Mouse (Mus musculus): ENCODE measurements around the gene Insr. TPM values are rescaled to one million over a fixed set of nuclear protein-coding genes. Genes with fewer than 3 reads are reported as not detected.

Gene Insr
- polyA plus RNA-seq, 1 experiment from 2014 or later = 40.3 TPM

- H3K4me1 ChIP-seq (replicated peaks; ENCODE audit: control insufficient read depth, insufficient read depth, low read length) = no peaks in the 10 kb centered on the region
- H3K9ac ChIP-seq (ENCODE audit: low read length) = no peak overlapping the region
- no peak overlapping the region for H3K4me2 ChIP-seq (ENCODE audit: low read depth, low read length, severe bottlenecking)
- no peaks in the 10 kb centered on the region for H3K27me3 ChIP-seq (ENCODE audit: control insufficient read depth, insufficient read depth, low read length)
- 86% methylated on average over 6 of the region's 6 CpGs for WGBS
- no peaks in the 10 kb centered on the region for H3K9me3 ChIP-seq (ENCODE audit: control insufficient read depth, low read length)
- H3K27ac ChIP-seq (ENCODE audit: low read depth, low read length) = no peak overlapping the region
- H3K36me3 ChIP-seq (ENCODE audit: control insufficient read depth, insufficient read depth, low read length) = no peaks in the 10 kb centered on the region
- no peak overlapping the region for H3K4me3 ChIP-seq (ENCODE audit: low read depth, low read length)
- DNase-seq (ENCODE audit: low spot score) (no peak), ATAC-seq (replicated peaks; ENCODE audit: low FRiP score) (no peak)
These were observed 12.6 kb downstream of the Insr start for GRCm38 (mm10) chr8:3266686-3267448.

DNA sequence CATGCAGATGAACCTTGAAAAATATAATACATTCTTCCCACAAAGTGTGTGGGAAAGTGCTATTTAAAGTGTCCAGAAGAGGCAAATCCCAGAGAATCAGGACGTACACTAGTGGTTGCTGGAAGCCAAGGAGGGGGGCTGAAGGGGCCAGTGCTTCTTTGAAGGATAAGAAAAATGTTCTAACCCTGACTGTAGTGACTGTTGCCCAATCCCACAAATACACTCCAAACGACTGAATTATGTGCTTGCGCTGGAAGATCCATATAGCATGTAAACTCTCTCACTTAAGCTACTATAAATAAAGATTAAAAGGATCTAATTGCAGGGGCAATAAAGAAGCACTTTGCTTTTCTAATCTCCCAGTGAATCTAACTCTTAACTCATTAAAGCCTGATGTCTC, 14.2 kb downstream of the Insr start:
- H3K36me3 ChIP-seq (ENCODE audit: control insufficient read depth, insufficient read depth, low read length) = no peaks in the 10 kb centered on the region
- peaks cover 3% of the 10 kb centered on the region; the same call in 1 of the 2 replicates for H3K4me1 ChIP-seq (replicated peaks; ENCODE audit: control insufficient read depth, insufficient read depth, low read length)
- 88% methylated on average over 3 of the region's 3 CpGs for WGBS
- no peak overlapping the region for H3K4me2 ChIP-seq (ENCODE audit: low read depth, low read length, severe bottlenecking)
- no peak overlapping the region for H3K4me3 ChIP-seq (ENCODE audit: low read depth, low read length)
- H3K9me3 ChIP-seq (ENCODE audit: control insufficient read depth, low read length) = no peaks in the 10 kb centered on the region
- H3K9ac ChIP-seq (ENCODE audit: low read length) = no peak overlapping the region
- DNase-seq (ENCODE audit: low spot score) = no peak
- no peak for ATAC-seq (replicated peaks; ENCODE audit: low FRiP score)
- H3K27me3 ChIP-seq (ENCODE audit: control insufficient read depth, insufficient read depth, low read length) = no peaks in the 10 kb centered on the region
- H3K27ac ChIP-seq (ENCODE audit: low read depth, low read length) = no peak overlapping the region

DNA sequence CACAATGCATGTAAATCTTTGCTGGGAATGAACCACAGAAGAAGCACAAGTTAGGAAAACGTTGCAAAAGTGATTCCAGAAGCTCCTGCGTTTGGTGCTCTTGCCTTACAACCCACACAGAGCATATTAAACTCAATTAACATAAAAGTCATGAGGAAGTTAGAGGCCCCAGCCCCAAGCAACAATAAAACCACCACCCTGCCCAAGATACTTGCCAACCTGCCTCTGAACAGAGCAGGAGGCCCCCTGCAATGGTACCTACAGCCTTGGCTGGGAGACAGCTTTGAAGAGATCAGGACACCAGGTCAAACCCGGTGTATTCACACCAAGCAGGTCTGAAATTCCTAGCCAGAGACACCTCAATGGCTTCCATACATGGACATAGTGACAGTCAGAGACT, 16.6 kb downstream of the Insr start:
- ATAC-seq (replicated peaks; ENCODE audit: low FRiP score) (no peak), DNase-seq (ENCODE audit: low spot score) (no peak)
- no peaks in the 10 kb centered on the region for H3K9me3 ChIP-seq (ENCODE audit: control insufficient read depth, low read length)
- H3K4me2 ChIP-seq (ENCODE audit: low read depth, low read length, severe bottlenecking) = no peak overlapping the region
- no peak overlapping the region for H3K4me3 ChIP-seq (ENCODE audit: low read depth, low read length)
- peaks cover 2% of the 10 kb centered on the region; the same call in 1 of the 2 replicates for H3K36me3 ChIP-seq (ENCODE audit: control insufficient read depth, insufficient read depth, low read length)
- H3K27me3 ChIP-seq (ENCODE audit: control insufficient read depth, insufficient read depth, low read length) = no peaks in the 10 kb centered on the region
- no peak overlapping the region for H3K27ac ChIP-seq (ENCODE audit: low read depth, low read length)
- no peak overlapping the region for H3K9ac ChIP-seq (ENCODE audit: low read length)
- peaks cover 3% of the 10 kb centered on the region; the same call in 1 of the 2 replicates for H3K4me1 ChIP-seq (replicated peaks; ENCODE audit: control insufficient read depth, insufficient read depth, low read length)
- 88% methylated on average over 3 of the region's 3 CpGs for WGBS

- no peaks in the 10 kb centered on the region for H3K27me3 ChIP-seq (ENCODE audit: control insufficient read depth, insufficient read depth, low read length)
- 96% methylated on average over 5 of the region's 5 CpGs for WGBS
- no peak overlapping the region for H3K9ac ChIP-seq (ENCODE audit: low read length)
- peaks cover 2% of the 10 kb centered on the region; the same call in 1 of the 2 replicates for H3K36me3 ChIP-seq (ENCODE audit: control insufficient read depth, insufficient read depth, low read length)
- ATAC-seq (replicated peaks; ENCODE audit: low FRiP score) (no peak), DNase-seq (ENCODE audit: low spot score) (no peak)
- H3K27ac ChIP-seq (ENCODE audit: low read depth, low read length) = no peak overlapping the region
- H3K4me2 ChIP-seq (ENCODE audit: low read depth, low read length, severe bottlenecking) = no peak overlapping the region
- H3K4me1 ChIP-seq (replicated peaks; ENCODE audit: control insufficient read depth, insufficient read depth, low read length) = peaks cover 3% of the 10 kb centered on the region; the same call in 1 of the 2 replicates
- no peak overlapping the region for H3K4me3 ChIP-seq (ENCODE audit: low read depth, low read length)
- no peaks in the 10 kb centered on the region for H3K9me3 ChIP-seq (ENCODE audit: control insufficient read depth, low read length)
These were observed 18.3 kb downstream of the Insr start for GRCm38 (mm10) chr8:3261101-3261500.

DNA sequence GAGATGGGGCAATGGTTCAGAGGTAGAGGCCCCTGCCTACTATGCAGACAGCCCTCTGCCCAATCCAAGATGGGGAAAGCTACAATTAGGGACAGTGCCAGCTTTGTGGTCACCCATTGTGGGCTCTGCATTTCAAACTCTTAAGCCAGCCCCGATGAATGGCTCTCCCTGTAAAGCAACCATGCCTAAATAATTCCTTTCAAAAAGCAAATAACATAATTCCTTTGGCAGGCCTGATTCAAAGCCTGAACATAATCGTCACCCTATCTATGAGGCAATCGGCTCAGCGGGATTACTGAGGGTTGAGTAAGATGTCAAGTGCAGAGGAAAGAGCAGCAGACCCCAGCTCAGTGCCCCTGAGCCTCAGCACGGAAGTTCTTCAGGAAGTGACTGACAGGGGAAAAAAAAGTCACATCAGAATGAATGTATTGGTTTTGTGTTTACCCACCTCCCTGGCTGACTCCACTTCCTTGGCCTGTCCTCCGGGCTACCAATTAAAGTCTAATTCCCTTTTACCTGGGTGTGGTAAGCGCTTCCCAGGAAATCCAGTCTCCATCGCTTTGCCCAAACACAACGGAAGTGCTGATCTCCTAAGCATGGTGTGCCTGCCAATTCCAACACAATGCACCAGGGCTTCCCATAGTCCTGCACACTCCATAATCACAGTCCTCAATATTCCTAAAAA, 19.1 kb downstream of the Insr start:
- ATAC-seq (replicated peaks; ENCODE audit: low FRiP score) = peak; percentile 80
- Histone ChIP-seq H3K27ac (ENCODE audit: low read depth, low read length) (no peak overlapping the region), H3K9ac (ENCODE audit: low read length) (no peak overlapping the region), H3K4me1 (replicated peaks; ENCODE audit: control insufficient read depth, insufficient read depth, low read length) (peaks cover 3% of the 10 kb centered on the region; the same call in 1 of the 2 replicates), H3K9me3 (ENCODE audit: control insufficient read depth, low read length) (no peaks in the 10 kb centered on the region), H3K4me3 (ENCODE audit: low read depth, low read length) (no peak overlapping the region), H3K36me3 (ENCODE audit: control insufficient read depth, insufficient read depth, low read length) (peaks cover 2% of the 10 kb centered on the region; the same call in 1 of the 2 replicates), H3K4me2 (ENCODE audit: low read depth, low read length, severe bottlenecking) (no peak overlapping the region), H3K27me3 (ENCODE audit: control insufficient read depth, insufficient read depth, low read length) (no peaks in the 10 kb centered on the region)
- 44% methylated on average over 9 of the region's 9 CpGs for WGBS
- DNase-seq (ENCODE audit: low spot score) = no peak

GRCm38 (mm10) chr8:3256147-3256940, 23.1 kb downstream of the Insr start:
- ATAC-seq (replicated peaks; ENCODE audit: low FRiP score) = no peak
- no peak overlapping the region for H3K4me2 ChIP-seq (ENCODE audit: low read depth, low read length, severe bottlenecking)
- no peaks in the 10 kb centered on the region for H3K9me3 ChIP-seq (ENCODE audit: control insufficient read depth, low read length)
- H3K36me3 ChIP-seq (ENCODE audit: control insufficient read depth, insufficient read depth, low read length) = peaks cover 2% of the 10 kb centered on the region; the same call in 1 of the 2 replicates
- no peak for DNase-seq (ENCODE audit: low spot score)
- H3K4me1 ChIP-seq (replicated peaks; ENCODE audit: control insufficient read depth, insufficient read depth, low read length) = peaks cover 3% of the 10 kb centered on the region; the same call in 1 of the 2 replicates
- no peak overlapping the region for H3K4me3 ChIP-seq (ENCODE audit: low read depth, low read length)
- H3K9ac ChIP-seq (ENCODE audit: low read length) = no peak overlapping the region
- no peak overlapping the region for H3K27ac ChIP-seq (ENCODE audit: low read depth, low read length)
- 91% methylated on average over 5 of the region's 5 CpGs for WGBS
- no peaks in the 10 kb centered on the region for H3K27me3 ChIP-seq (ENCODE audit: control insufficient read depth, insufficient read depth, low read length)

DNA sequence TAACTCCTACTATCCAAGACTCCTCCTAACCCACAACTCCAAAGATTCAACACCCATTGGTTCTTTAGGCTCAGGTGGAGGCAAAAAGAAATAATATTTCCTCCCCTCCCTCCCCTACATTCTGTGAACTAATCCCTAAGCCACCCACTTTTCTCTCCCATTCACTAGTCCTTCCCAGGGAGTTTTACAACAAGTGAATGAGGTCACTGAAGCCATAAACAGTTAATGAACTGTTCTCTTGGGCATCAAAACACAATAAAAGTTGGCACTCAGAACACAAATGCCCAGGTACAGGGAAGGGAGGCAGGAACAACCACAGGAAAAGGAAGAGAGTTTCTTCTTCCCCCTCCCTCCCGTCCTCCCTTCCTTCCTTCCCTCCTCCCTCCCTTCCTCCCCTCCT, 24.1 kb downstream of the Insr start:
- Histone ChIP-seq H3K4me1 (replicated peaks; ENCODE audit: control insufficient read depth, insufficient read depth, low read length) (peaks cover 1% of the 10 kb centered on the region; the same call in 1 of the 2 replicates), H3K27ac (ENCODE audit: low read depth, low read length) (no peak overlapping the region), H3K27me3 (ENCODE audit: control insufficient read depth, insufficient read depth, low read length) (no peaks in the 10 kb centered on the region), H3K4me3 (ENCODE audit: low read depth, low read length) (no peak overlapping the region), H3K4me2 (ENCODE audit: low read depth, low read length, severe bottlenecking) (no peak overlapping the region), H3K36me3 (ENCODE audit: control insufficient read depth, insufficient read depth, low read length) (peaks cover 2% of the 10 kb centered on the region; the same call in 1 of the 2 replicates), H3K9me3 (ENCODE audit: control insufficient read depth, low read length) (no peaks in the 10 kb centered on the region), H3K9ac (ENCODE audit: low read length) (no peak overlapping the region)
- WGBS = 90% methylated on average over 1 of the region's 1 CpGs
- DNase-seq (ENCODE audit: low spot score) (no peak), ATAC-seq (replicated peaks; ENCODE audit: low FRiP score) (no peak)

DNA sequence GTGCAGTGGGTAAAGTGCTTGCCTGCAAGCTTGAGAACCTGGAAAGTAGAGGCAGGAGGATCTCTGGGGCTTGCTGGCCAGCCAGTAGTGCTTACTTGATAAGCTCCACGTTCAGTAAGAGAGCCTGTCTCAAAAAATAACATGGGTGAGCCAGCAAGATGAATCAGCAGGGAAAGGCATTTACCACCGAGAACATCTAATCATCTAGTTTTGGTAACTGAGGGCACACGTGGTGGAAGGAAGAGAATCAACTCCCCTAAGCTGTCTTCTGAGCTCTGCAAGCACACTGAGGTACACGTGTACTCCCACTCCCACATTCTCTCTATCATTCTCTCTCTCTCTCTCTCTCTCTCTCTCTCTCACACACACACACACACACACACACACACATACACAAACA, 26.2 kb downstream of the Insr start:
- H3K27ac ChIP-seq (ENCODE audit: low read depth, low read length) = no peak overlapping the region
- H3K36me3 ChIP-seq (ENCODE audit: control insufficient read depth, insufficient read depth, low read length) = peaks cover under 1% of the 10 kb centered on the region; the same call in 1 of the 2 replicates
- H3K9ac ChIP-seq (ENCODE audit: low read length) = no peak overlapping the region
- H3K27me3 ChIP-seq (ENCODE audit: control insufficient read depth, insufficient read depth, low read length) = no peaks in the 10 kb centered on the region
- H3K9me3 ChIP-seq (ENCODE audit: control insufficient read depth, low read length) = no peaks in the 10 kb centered on the region
- ATAC-seq (replicated peaks; ENCODE audit: low FRiP score) (no peak), DNase-seq (ENCODE audit: low spot score) (no peak)
- no peak overlapping the region for H3K4me3 ChIP-seq (ENCODE audit: low read depth, low read length)
- no peak overlapping the region for H3K4me2 ChIP-seq (ENCODE audit: low read depth, low read length, severe bottlenecking)
- 88% methylated on average over 4 of the region's 4 CpGs for WGBS
- no peaks in the 10 kb centered on the region for H3K4me1 ChIP-seq (replicated peaks; ENCODE audit: control insufficient read depth, insufficient read depth, low read length)
